Mouse (Mus musculus) kidney, embryonic 15.5 days (tissue): Measurements from ENCODE around the gene Trio. TPM values are rescaled to one million over a fixed set of nuclear protein-coding genes. Genes with fewer than 3 reads are reported as not detected.
A peak's percentile ranks its signal among the peaks of the same experiment; 100 is the strongest.

Experiments used
- ATAC-seq: fragments of 200-750 bp; cut with Nextera tagmentation; replicated peaks from 2 replicates; pipeline ENCODE4 v1.8.0; 2017; ENCODE audit warnings: moderate TSS enrichment; ENCODE audit not compliant: low FRiP score
- H3K27ac ChIP-seq: fragments of 300-500 bp; sonication (generic); 2 replicates; pipeline ENCODE4 v1.5.1; 2015; ENCODE audit warnings: mild to moderate bottlenecking, inconsistent platforms
- H3K27me3 ChIP-seq: fragments of 300-500 bp; sonication (generic); 2 replicates; pipeline ENCODE4 v1.6.1; 2015; ENCODE audit warnings: inconsistent platforms
- H3K36me3 ChIP-seq: fragments of 300-500 bp; sonication (generic); 2 replicates; pipeline ENCODE4 v1.6.1; 2015; ENCODE audit warnings: inconsistent platforms
- H3K4me1 ChIP-seq: fragments of 300-500 bp; sonication (generic); 2 replicates; pipeline ENCODE4 v1.6.1; 2015; ENCODE audit warnings: inconsistent platforms
- H3K4me2 ChIP-seq: fragments of 300-500 bp; sonication (generic); 2 replicates; pipeline ENCODE4 v1.6.1; 2015; ENCODE audit warnings: moderate library complexity, mild to moderate bottlenecking, inconsistent platforms
- H3K4me3 ChIP-seq: fragments of 300-500 bp; sonication (generic); replicated peaks from 2 replicates; pipeline ENCODE4 v1.5.1; 2015; ENCODE audit warnings: mild to moderate bottlenecking, inconsistent platforms
- H3K9ac ChIP-seq: fragments of 300-500 bp; sonication (generic); 2 replicates; pipeline ENCODE4 v1.6.1; 2015; ENCODE audit warnings: mild to moderate bottlenecking, inconsistent platforms
- H3K9me3 ChIP-seq: fragments of 300-500 bp; sonication (generic); replicated peaks from 2 replicates; pipeline ENCODE4 v1.6.1; 2016; ENCODE audit warnings: inconsistent platforms
- WGBS: fragments of 180-500 bp; shearing (Covaris S2); methylation state at CpG from one replicate; pipeline ENCODE4 v1.1.7; 2015; ENCODE audit warnings: mixed read lengths; 5-methylcytosine and 5-hydroxymethylcytosine counted together
- polyA plus RNA-seq: library from polyadenylated mRNA; unstranded; fragments of >200 nt; fragmentation: Nextera tagmentation; extraction: Ambion mirVana; gene quantifications from 2 replicates; pipeline ENCODE4 v1.2.1, GENCODE M21; 2015

Gene Trio
- polyA plus RNA-seq, 1 experiment from 2014 or later = 28.8 TPM

DNA sequence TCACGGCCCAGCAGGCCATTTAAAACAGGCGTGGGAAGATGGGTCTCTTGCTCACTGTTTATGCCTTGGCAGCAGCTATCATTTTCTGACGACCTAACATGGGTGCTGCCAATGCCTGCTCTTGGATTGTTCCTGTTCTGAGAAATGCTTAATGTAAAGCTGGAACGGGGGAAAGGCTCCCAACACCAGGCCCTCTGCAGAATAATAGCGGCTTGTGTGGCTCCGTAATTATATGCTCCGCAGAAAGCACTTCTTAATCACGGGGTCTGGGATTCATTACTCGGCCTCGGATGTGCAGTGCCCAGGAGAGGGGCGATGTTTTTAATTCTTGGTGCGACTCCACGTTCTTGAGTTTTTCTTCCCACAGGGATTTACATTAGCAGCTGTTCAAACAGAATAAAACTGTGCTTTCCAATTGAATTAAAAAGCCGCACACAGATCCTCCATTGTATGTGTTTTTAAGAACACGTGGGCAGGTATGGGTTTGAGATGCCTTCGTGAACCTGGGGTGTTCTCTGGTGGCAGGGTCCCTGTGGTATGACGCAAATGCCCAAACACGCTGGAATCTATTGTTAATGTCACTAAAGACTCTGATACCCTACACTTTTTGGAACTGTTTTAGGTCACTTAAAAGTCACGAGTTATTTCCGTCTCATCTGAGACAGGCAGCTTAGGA, 228.0 kb downstream of the Trio start:
- peaks cover 45% of the 10 kb centered on the region for H3K4me1 ChIP-seq
- H3K9me3 ChIP-seq = no peaks in the 10 kb centered on the region
- no peak for ATAC-seq
- 84% methylated on average over 20 of the region's 20 CpGs for WGBS
- H3K27me3 ChIP-seq = no peaks in the 10 kb centered on the region
- no peak overlapping the region for H3K4me3 ChIP-seq
- no peak overlapping the region for H3K9ac ChIP-seq
- H3K36me3 ChIP-seq = peaks cover 55% of the 10 kb centered on the region
- no peak overlapping the region for H3K27ac ChIP-seq
- no peak overlapping the region for H3K4me2 ChIP-seq

DNA sequence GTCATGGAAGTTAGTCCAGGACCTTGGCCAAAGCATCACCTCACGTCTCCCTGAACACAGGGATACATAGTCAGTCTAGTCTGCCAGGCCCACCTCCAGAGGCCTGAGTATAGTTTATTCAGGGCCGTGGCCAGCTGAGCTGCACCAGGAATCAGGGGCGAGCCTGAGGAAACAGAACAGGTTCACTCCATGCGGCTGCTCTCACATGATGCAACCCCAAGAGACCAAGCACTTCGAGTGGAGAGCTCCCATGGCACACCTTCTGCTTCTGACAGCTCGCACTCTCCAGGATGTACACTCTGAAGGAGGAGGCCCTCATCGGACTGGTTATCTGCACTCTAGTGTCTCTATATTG, 228.8 kb downstream of the Trio start:
- H3K4me1 ChIP-seq = peaks cover 53% of the 10 kb centered on the region
- no peaks in the 10 kb centered on the region for H3K27me3 ChIP-seq
- H3K9me3 ChIP-seq = no peaks in the 10 kb centered on the region
- H3K9ac ChIP-seq = no peak overlapping the region
- H3K4me3 ChIP-seq = no peak overlapping the region
- peaks cover 49% of the 10 kb centered on the region for H3K36me3 ChIP-seq
- peak overlapping the region; percentile 79 for H3K27ac ChIP-seq
- H3K4me2 ChIP-seq = no peak overlapping the region
- WGBS = 70% methylated on average over 7 of the region's 7 CpGs
- ATAC-seq = no peak

DNA sequence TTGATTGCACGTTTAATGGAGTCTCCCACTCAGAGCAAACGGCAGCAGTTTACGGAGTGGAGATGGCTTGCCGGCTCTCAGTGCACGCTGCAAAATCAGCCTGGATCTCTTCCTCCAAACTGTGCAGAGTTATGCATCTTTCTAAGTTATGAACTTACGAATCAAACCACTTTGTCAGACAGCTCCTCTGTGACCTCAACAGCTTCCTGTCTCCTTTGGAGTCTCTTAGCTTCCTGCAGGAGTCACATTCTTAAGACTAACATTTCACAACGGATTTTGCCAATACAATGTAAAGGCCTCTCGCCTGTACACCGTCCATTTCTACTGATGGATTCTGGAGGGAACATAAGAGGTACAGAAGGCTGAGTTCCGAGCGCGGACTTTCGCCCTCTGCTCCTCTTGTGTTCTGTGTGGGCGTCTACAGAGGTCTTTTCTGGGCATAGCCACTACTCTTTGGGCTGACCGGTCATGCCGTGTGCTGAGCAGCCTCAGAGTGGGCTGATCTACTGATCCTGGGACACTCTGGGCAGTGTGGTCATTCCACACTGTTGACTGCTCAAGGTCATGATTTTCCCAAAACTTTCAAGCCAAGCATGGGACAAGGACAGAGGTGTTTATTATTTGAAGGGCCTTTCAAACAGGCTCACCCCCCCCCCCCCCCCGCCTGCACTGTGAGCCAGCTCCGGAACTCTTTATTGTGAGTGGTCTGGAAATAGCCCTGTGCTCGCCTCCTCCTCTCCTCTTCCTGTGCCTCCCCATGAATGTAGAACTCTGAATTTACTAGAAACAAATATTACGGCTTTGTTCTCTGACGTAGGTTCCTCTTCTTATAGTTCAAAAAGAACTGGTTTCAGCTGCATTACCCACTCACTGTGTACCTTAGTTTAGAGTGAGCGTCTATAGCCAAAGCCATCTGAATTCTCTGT, 229.4 kb downstream of the Trio start:
- peaks cover 54% of the 10 kb centered on the region for H3K4me1 ChIP-seq
- H3K27ac ChIP-seq = peak overlapping the region; percentile 79
- no peaks in the 10 kb centered on the region for H3K9me3 ChIP-seq
- H3K36me3 ChIP-seq = peaks cover 42% of the 10 kb centered on the region
- H3K4me2 ChIP-seq = no peak overlapping the region
- ATAC-seq = 0 out of 2 replicates have a peak, but pooled peaks have one; percentile 22
- WGBS = 58% methylated on average over 22 of the region's 22 CpGs
- H3K4me3 ChIP-seq = no peak overlapping the region
- no peaks in the 10 kb centered on the region for H3K27me3 ChIP-seq
- H3K9ac ChIP-seq = no peak overlapping the region; the same call in 1 of the 2 replicates

DNA sequence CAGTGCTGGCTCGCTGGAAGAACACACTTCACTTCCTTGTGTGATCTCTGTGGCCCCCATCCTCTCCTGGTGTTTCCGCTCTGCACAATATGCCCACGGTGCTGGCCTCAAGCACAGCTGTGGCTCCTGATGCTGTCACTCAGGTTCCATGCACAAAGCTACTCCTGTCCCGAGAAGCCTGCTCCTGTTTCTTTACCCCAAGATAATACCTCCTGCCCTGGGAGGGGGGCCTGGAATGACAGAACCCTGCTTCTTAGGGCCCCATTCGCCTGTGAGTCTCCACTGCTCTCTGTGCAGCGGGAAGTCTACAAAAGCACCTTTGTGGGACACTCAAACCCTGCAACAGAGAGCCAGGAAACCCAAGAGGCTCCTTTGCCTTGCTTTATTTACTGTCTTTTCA, 232.4 kb downstream of the Trio start:
- 65% methylated on average over 6 of the region's 6 CpGs for WGBS
- H3K4me3 ChIP-seq = no peak overlapping the region
- no peaks in the 10 kb centered on the region for H3K9me3 ChIP-seq
- no peak for ATAC-seq
- no peaks in the 10 kb centered on the region for H3K27me3 ChIP-seq
- no peak overlapping the region for H3K4me2 ChIP-seq
- peaks cover 15% of the 10 kb centered on the region; the same call in 1 of the 2 replicates for H3K36me3 ChIP-seq
- no peak overlapping the region for H3K9ac ChIP-seq
- 0 out of 2 replicates have a peak overlapping the region, but pooled peaks have one; percentile 16 for H3K27ac ChIP-seq
- H3K4me1 ChIP-seq = peaks cover 74% of the 10 kb centered on the region

DNA sequence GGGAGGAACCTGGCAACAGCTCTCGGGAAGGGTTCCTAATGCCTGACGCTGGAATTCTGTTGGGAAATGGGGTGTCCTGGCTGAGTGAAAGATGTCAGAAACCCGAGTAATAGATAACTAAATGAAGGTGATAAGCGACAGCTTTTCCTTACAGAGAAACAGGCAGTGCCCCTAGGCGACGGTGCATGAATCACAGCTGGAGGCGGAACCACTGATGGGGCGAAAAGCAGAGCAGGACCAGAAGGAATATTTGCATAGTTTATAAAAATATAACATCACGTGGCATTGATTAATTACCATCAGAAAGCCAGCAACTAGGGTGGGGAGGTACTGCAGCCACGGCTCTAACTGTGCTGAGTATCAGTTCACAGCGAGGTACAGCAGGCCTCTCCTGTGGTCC, 233.2 kb downstream of the Trio start:
- no peak overlapping the region for H3K4me2 ChIP-seq
- WGBS = 44% methylated on average over 11 of the region's 11 CpGs
- H3K4me1 ChIP-seq = peaks cover 81% of the 10 kb centered on the region
- no peaks in the 10 kb centered on the region for H3K9me3 ChIP-seq
- no peak overlapping the region for H3K4me3 ChIP-seq
- 0 out of 2 replicates have a peak, but pooled peaks cover 7% of the 10 kb centered on the region for H3K36me3 ChIP-seq
- no peaks in the 10 kb centered on the region for H3K27me3 ChIP-seq
- ATAC-seq = no peak
- no peak overlapping the region for H3K9ac ChIP-seq
- H3K27ac ChIP-seq = no peak overlapping the region; the same call in 1 of the 2 replicates

DNA sequence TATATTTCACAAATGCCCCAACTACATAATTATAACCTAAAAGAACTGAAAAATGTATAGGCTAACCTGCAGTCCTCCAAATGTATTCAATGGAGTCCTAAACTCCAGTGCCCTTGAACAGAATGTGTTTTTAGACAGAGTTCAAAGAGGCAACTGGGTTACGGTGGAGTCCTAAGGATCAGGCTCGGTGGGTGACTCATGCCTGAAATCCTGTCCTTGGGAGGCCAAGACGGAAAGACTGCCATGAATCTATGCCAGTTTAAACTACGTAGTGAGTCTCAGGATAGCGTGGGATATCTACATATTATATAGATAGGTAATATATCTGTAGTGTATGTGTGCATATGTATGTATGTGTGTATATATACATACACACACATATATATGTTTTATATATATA, 234.5 kb downstream of the Trio start:
- no peaks in the 10 kb centered on the region for H3K9me3 ChIP-seq
- H3K27me3 ChIP-seq = no peaks in the 10 kb centered on the region
- peaks cover 80% of the 10 kb centered on the region for H3K4me1 ChIP-seq
- no peaks in the 10 kb centered on the region for H3K36me3 ChIP-seq
- 83% methylated on average over 5 of the region's 5 CpGs for WGBS
- H3K4me2 ChIP-seq = no peak overlapping the region
- no peak overlapping the region for H3K4me3 ChIP-seq
- H3K9ac ChIP-seq = no peak overlapping the region
- ATAC-seq = no peak
- H3K27ac ChIP-seq = no peak overlapping the region

DNA sequence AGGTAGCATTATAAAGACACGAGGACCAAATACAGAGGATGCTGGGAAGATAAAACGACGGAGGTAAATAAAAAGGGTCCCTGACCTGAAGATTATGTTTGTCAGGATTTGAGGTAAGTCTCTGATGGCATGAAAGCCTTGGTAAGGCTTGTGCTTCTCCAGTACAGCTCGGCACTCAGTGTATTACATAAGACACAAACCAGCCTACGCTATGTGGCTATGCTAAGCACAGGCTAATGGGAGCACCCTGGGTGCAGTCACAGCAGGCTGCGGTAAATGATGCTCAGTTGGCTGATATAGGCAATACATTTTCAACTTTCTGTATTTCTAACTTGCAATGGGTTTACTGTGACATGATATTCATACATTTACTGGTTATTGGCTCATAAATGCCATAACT, 234.9 kb downstream of the Trio start:
- Histone ChIP-seq H3K9me3 (no peaks in the 10 kb centered on the region), H3K36me3 (no peaks in the 10 kb centered on the region), H3K9ac (no peak overlapping the region), H3K27me3 (no peaks in the 10 kb centered on the region), H3K27ac (no peak overlapping the region), H3K4me1 (peaks cover 79% of the 10 kb centered on the region), H3K4me3 (no peak overlapping the region), H3K4me2 (no peak overlapping the region)
- no peak for ATAC-seq
- WGBS = 86% methylated on average over 6 of the region's 6 CpGs

DNA sequence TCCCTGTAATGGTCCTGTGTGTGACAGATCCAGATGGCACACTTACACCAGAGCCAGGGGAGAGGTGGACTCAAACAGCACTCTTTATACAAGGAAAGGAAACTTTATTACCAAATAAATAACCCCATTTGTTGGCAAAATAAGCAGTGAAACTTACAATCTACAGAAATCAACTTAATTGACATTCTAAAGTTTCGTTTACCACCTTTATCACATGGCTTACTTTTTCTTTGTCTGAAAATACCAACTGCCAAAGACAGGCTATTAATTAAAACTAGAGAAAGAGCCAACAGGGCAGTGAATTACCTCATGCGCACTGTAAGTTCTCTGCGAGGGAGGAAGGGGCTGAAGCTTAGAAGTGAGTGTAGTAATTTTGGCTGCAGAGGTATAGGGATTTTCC, 236.3 kb downstream of the Trio start:
- Histone ChIP-seq H3K4me3 (no peak overlapping the region), H3K9me3 (no peaks in the 10 kb centered on the region), H3K4me1 (peaks cover 84% of the 10 kb centered on the region), H3K36me3 (no peaks in the 10 kb centered on the region), H3K27me3 (no peaks in the 10 kb centered on the region), H3K9ac (no peak overlapping the region), H3K4me2 (no peak overlapping the region), H3K27ac (peak overlapping the region; percentile 88)
- no peak for ATAC-seq
- WGBS = 39% methylated on average over 3 of the region's 3 CpGs

DNA sequence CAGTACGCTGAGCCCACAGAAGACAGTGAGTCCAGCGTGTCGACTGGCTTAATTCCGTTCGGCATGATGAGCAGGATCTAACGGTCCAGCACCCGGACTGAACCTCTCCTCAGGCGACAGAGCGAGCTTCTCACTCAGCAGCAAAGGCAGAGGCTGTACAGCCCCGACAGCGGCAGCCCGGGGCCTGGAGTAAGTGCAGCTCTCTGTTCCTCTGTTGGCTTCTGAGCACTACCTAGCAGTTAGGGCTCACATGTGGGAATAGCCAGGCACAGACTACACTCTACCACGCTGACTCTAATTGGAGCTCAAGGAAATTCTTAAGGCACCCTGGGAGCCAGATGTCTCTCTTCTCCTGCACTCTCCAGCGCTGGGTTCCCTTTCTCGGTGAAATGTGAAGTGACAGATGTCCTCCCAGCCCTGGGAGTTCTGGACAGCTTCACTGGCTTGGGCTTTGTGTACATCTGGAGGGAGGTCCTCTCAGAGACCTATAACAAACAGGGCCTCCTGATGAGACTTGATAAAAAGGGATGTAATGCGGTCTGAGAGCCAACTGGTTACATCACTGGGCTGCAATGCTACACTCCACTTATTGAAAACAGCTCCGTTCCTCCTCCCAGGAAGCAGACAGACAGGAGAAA, 237.4 kb downstream of the Trio start:
- Histone ChIP-seq H3K4me1 (peaks cover 87% of the 10 kb centered on the region), H3K36me3 (no peaks in the 10 kb centered on the region), H3K27ac (peak overlapping the region; percentile 88), H3K4me2 (peak overlapping the region; percentile 53), H3K4me3 (peak overlapping the region; percentile 48), H3K27me3 (no peaks in the 10 kb centered on the region), H3K9me3 (no peaks in the 10 kb centered on the region), H3K9ac (peak overlapping the region; percentile 38)
- ATAC-seq = peak; percentile 62; the same call in 1 of the 2 replicates
- 24% methylated on average over 17 of the region's 17 CpGs for WGBS

DNA sequence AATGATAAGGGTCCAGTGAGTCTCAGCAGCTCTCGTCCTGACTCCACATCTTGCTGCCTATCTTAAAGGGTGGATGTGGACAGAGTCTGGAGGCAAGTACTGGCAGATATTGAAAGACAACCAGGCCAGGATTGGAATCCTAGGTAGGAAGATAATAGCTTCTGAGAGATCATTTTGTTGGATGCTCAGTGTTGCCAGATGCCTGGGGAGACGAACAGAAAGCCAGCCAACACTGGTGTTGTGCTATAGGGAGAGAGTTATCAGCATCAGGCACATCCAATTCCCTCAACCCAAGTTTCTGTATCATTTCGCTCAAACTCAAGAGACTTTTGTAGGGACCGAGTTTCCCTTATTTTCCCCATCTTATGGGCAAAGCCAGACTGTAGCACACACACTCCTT, 238.5 kb downstream of the Trio start:
- H3K4me3 ChIP-seq = peak overlapping the region; percentile 48
- H3K27ac ChIP-seq = peak overlapping the region; percentile 88
- H3K9ac ChIP-seq = peak overlapping the region; percentile 26; the same call in 1 of the 2 replicates
- WGBS = 57% methylated on average over 4 of the region's 4 CpGs
- H3K27me3 ChIP-seq = no peaks in the 10 kb centered on the region
- H3K9me3 ChIP-seq = no peaks in the 10 kb centered on the region
- no peak for ATAC-seq
- H3K36me3 ChIP-seq = no peaks in the 10 kb centered on the region
- peak overlapping the region; percentile 53 for H3K4me2 ChIP-seq
- H3K4me1 ChIP-seq = peaks cover 87% of the 10 kb centered on the region

DNA sequence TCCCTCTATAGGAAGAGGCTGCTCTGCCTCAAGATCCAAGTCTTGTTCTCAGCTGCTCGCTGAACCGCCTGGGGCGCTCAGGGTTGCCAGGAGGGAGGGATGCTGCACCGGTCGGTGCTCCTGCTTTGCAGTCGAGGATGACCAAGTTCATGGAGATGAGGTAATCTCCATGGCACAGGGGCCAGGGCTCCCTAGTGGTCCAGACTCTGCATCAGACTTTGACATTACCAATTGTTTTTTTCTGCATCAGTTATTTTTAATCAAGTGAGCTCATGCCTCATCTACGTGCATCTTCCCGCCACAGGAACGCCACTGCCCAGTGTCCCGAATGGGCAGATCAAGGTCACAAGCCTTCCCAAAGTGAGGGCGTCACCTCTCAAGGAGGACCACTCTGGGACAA, 239.2 kb downstream of the Trio start:
- H3K4me1 ChIP-seq = peaks cover 88% of the 10 kb centered on the region
- H3K9ac ChIP-seq = 0 out of 2 replicates have a peak overlapping the region, but pooled peaks have one; percentile 12
- WGBS = 16% methylated on average over 11 of the region's 11 CpGs

More for the DNA sequence above, 239.2 kb downstream of the Trio start:
- Histone ChIP-seq H3K4me2 (peak overlapping the region; percentile 53), H3K9me3 (no peaks in the 10 kb centered on the region), H3K4me3 (peak overlapping the region; percentile 48), H3K36me3 (no peaks in the 10 kb centered on the region), H3K27ac (peak overlapping the region; percentile 88), H3K27me3 (no peaks in the 10 kb centered on the region)
- ATAC-seq = no peak
